Mouse (Mus musculus): ENCODE data around the gene Glrx. TPM values are rescaled to one million over a fixed set of nuclear protein-coding genes. Genes with fewer than 3 reads are reported as not detected.

Gene Glrx
- total and polyA plus RNA-seq, 2 experiments from 2014 or later = 105 to 156 TPM

DNA sequence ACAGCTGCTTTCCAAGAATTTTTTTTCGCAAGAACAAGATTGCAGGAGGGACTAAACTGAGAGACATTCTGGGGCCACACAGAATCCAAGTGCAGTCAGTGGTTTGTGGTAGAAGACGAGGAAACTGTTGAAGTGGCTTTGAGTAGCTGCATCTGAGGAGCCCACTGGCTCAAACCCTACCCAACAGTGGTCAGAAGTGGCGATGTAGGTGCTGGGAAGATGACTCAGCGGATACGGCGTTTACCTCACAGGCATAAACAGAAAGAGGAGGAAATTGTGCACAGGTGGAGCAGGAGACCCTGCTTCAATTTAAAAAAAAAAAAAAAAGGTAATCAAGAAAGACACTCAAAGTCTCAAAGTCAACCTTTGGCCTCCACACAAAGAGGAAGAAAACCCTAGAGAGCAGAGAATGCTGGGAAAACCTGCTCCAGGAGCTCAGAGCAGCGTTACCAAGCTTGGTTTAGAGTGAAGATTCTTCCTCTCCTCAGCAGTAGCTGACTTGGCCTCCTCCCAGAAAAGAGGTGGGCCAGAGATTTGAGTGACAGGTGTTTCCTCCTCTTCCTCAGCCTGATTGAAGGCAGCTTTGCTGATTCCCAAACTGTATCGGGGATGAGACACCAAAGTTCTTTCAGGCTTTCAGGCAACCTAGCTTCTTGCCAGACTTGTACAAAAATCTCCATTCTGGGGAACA lies 4.5 kb downstream of the Glrx start:
- TF ChIP-seq CTCF (IDR thresholded peaks at IDR 0.05; ENCODE audit: low read depth) = no peak
- Histone ChIP-seq H3K9ac (replicated peaks; ENCODE audit: low read depth, low read length) (no peak overlapping the region), H3K36me3 (replicated peaks; ENCODE audit: control insufficient read depth, insufficient read depth, low read length) (peaks cover 16% of the 10 kb centered on the region), H3K27me3 (ENCODE audit: control insufficient read depth, insufficient read depth, low read length) (no peaks in the 10 kb centered on the region), H3K27ac (ENCODE audit: low read depth) (no peak overlapping the region), H3K4me2 (ENCODE audit: low read depth, low read length) (no peak overlapping the region), H3K4me3 (ENCODE audit: low read depth, low read length) (no peak overlapping the region), H3K4me1 (ENCODE audit: control insufficient read depth, insufficient read depth) (peaks cover 24% of the 10 kb centered on the region), H3K9me3 (replicated peaks; ENCODE audit: control insufficient read depth, low read length) (no peaks in the 10 kb centered on the region)
- no peak for DNase-seq (ENCODE audit: low spot score)
- WGBS = 80% methylated on average over 8 of the region's 8 CpGs
- no peak for ATAC-seq (ENCODE audit: insufficient read depth, low read depth)

DNA sequence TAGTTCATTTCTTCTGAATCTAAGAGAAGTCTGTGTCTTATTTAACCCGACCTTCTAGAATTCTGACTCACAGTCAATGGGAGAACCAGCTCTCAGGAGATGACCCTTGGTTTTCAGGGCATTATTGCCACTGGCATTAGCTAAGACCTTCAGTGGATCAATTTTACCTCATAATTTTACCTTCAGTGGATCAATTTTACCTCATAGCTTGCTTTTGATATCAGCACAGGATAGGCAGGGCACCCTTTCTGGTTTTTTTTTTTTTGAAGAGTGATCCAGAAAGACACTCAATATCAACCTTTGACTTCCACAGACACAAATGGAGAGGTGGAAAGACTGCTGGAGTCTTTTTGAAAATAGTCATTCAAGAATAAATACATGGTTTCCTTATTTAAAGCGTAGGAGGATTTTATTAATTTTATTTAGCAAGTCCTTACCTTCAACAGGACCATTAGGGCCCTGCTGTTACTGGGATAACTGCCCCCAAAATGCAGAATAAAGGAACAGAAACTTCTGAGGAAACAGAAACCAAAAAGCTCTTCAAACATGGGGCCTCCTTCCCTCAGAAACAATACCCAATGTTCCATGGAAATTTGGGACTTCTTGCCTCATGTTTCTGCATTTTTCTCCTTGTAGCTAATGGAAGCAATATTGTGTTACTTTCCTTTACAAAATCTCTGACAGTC lies 5.3 kb downstream of the Glrx start:
- peaks cover 24% of the 10 kb centered on the region for H3K4me1 ChIP-seq (ENCODE audit: control insufficient read depth, insufficient read depth)
- no peak overlapping the region for H3K4me2 ChIP-seq (ENCODE audit: low read depth, low read length)
- no peak for ATAC-seq (ENCODE audit: insufficient read depth, low read depth)
- DNase-seq (ENCODE audit: low spot score) = no peak
- peaks cover 18% of the 10 kb centered on the region for H3K36me3 ChIP-seq (replicated peaks; ENCODE audit: control insufficient read depth, insufficient read depth, low read length)
- no peaks in the 10 kb centered on the region for H3K9me3 ChIP-seq (replicated peaks; ENCODE audit: control insufficient read depth, low read length)
- TF ChIP-seq CTCF (IDR thresholded peaks at IDR 0.05; ENCODE audit: low read depth) (no peak), EP300 (IDR thresholded peaks at IDR 0.05; ENCODE audit: low read depth) (no peak)
- H3K27ac ChIP-seq (ENCODE audit: low read depth) = no peak overlapping the region
- H3K9ac ChIP-seq (replicated peaks; ENCODE audit: low read depth, low read length) = no peak overlapping the region
- no peak overlapping the region for H3K4me3 ChIP-seq (ENCODE audit: low read depth, low read length)
- WGBS = 92% methylated on average over 2 of the region's 2 CpGs
- H3K27me3 ChIP-seq (ENCODE audit: control insufficient read depth, insufficient read depth, low read length) = no peaks in the 10 kb centered on the region

DNA sequence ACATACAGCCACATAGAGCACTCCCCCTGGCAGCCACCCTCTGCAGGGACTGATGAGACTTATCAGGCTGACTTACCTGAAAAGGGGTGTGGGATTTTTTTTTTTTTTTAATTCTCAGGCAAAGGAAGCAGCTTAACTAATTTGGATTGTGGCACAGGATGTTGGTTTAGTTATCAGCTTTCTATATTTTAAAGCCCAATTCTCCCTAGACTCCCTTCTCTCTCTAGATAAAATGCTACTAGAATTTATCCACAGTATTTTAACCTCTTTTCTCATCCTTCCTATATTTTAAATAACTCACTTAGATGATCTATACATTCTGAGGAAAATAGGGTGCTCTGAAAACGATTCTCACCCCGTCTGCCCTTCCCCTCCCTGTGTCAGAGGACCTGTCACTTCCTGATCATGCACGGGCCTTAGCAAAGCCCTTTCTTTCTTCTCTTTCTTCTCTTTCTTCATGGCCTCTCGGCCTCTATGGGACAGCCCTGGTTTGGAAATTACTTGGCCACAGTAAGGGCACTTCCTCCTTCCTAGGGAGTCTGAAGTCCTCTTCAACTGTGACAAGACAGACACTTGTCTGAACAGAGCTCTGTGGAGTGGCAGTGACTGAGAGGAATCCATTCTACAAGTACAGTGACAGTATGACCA lies 6.0 kb downstream of the Glrx start:
- Histone ChIP-seq H3K36me3 (replicated peaks; ENCODE audit: control insufficient read depth, insufficient read depth, low read length) (peaks cover 20% of the 10 kb centered on the region), H3K4me3 (ENCODE audit: low read depth, low read length) (no peak overlapping the region), H3K27me3 (ENCODE audit: control insufficient read depth, insufficient read depth, low read length) (no peaks in the 10 kb centered on the region), H3K9me3 (replicated peaks; ENCODE audit: control insufficient read depth, low read length) (no peaks in the 10 kb centered on the region), H3K27ac (ENCODE audit: low read depth) (no peak overlapping the region), H3K4me2 (ENCODE audit: low read depth, low read length) (no peak overlapping the region), H3K4me1 (ENCODE audit: control insufficient read depth, insufficient read depth) (peaks cover 22% of the 10 kb centered on the region), H3K9ac (replicated peaks; ENCODE audit: low read depth, low read length) (no peak overlapping the region)
- no peak for DNase-seq (ENCODE audit: low spot score)
- TF ChIP-seq CTCF (IDR thresholded peaks at IDR 0.05; ENCODE audit: low read depth) = no peak
- TF ChIP-seq EP300 (IDR thresholded peaks at IDR 0.05; ENCODE audit: low read depth) = no peak
- WGBS = 57% methylated on average over 4 of the region's 4 CpGs
- ATAC-seq (ENCODE audit: insufficient read depth, low read depth) = no peak

DNA sequence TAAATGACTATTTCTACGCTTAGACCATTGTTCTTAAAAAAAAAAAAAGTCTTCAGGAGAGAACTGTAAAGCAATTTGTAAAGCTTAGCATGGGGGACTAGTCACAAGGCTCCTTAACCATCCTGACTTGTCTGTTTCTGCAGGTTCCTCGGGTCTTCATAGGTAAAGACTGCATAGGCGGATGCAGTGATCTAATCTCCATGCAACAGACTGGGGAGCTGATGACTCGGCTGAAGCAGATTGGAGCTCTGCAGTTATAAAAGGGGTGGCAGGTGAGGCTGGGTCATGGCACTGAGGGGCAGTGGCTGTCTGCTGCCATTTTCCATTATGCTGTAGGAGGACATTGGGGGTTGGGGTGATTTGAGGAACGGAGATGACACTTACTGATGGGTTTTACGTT lies 7.4 kb downstream of the Glrx start:
- H3K4me2 ChIP-seq (ENCODE audit: low read depth, low read length) = no peak overlapping the region
- WGBS = 80% methylated on average over 6 of the region's 6 CpGs
- H3K4me1 ChIP-seq (ENCODE audit: control insufficient read depth, insufficient read depth) = peaks cover 9% of the 10 kb centered on the region
- peaks cover 20% of the 10 kb centered on the region for H3K36me3 ChIP-seq (replicated peaks; ENCODE audit: control insufficient read depth, insufficient read depth, low read length)
- no peaks in the 10 kb centered on the region for H3K27me3 ChIP-seq (ENCODE audit: control insufficient read depth, insufficient read depth, low read length)
- H3K9me3 ChIP-seq (replicated peaks; ENCODE audit: control insufficient read depth, low read length) = no peaks in the 10 kb centered on the region
- no peak overlapping the region for H3K27ac ChIP-seq (ENCODE audit: low read depth)
- TF ChIP-seq EP300 (IDR thresholded peaks at IDR 0.05; ENCODE audit: low read depth) = no peak
- no peak for TF ChIP-seq CTCF (IDR thresholded peaks at IDR 0.05; ENCODE audit: low read depth)
- H3K9ac ChIP-seq (replicated peaks; ENCODE audit: low read depth, low read length) = no peak overlapping the region
- H3K4me3 ChIP-seq (ENCODE audit: low read depth, low read length) = no peak overlapping the region
- DNase-seq (ENCODE audit: low spot score) (no peak), ATAC-seq (ENCODE audit: insufficient read depth, low read depth) (no peak)

DNA sequence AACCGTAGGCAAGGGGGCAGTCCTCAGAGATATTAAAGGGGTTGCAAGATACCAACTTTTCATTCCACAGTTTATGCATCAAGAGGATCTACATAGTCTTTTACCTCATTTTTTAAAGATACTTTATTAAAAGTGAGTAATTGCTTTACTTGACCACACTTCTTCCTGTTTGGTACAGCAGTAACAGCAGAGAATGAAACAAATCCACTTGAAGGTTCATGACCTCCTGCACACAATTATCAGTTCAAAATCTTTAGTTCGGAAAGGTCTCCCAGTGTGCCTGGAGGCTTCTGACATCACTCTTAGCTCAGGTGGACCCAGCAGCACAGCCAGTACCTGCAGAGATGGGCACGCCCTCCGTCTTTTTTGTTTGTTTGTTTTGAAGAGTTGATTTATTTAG lies 12.4 kb downstream of the Glrx start:
- Histone ChIP-seq H3K9ac (replicated peaks; ENCODE audit: low read depth, low read length) (no peak overlapping the region), H3K4me1 (ENCODE audit: control insufficient read depth, insufficient read depth) (no peaks in the 10 kb centered on the region), H3K4me3 (ENCODE audit: low read depth, low read length) (no peak overlapping the region), H3K36me3 (replicated peaks; ENCODE audit: control insufficient read depth, insufficient read depth, low read length) (peaks cover 19% of the 10 kb centered on the region), H3K27ac (ENCODE audit: low read depth) (no peak overlapping the region), H3K27me3 (ENCODE audit: control insufficient read depth, insufficient read depth, low read length) (no peaks in the 10 kb centered on the region), H3K4me2 (ENCODE audit: low read depth, low read length) (no peak overlapping the region), H3K9me3 (replicated peaks; ENCODE audit: control insufficient read depth, low read length) (no peaks in the 10 kb centered on the region)
- ATAC-seq (ENCODE audit: insufficient read depth, low read depth) = no peak
- TF ChIP-seq CTCF (IDR thresholded peaks at IDR 0.05; ENCODE audit: low read depth) (no peak), EP300 (IDR thresholded peaks at IDR 0.05; ENCODE audit: low read depth) (no peak)
- 82% methylated on average over 4 of the region's 4 CpGs for WGBS
- no peak for DNase-seq (ENCODE audit: low spot score)
